Mouse (Mus musculus) kidney, embryonic 16.5 days (tissue): Measurements from ENCODE around the gene Tpx2. TPM values are rescaled to one million over a fixed set of nuclear protein-coding genes. Genes with fewer than 3 reads are reported as not detected.

Experiments used
- ATAC-seq: fragments of 200-750 bp; cut with Nextera tagmentation; 2 replicates; pipeline ENCODE4 v1.8.0; 2017; ENCODE audit warnings: moderate TSS enrichment; ENCODE audit not compliant: low FRiP score, low TSS enrichment
- H3K27ac ChIP-seq: fragments of 300-500 bp; sonication (generic); 2 replicates; pipeline ENCODE4 v1.5.1; 2014; ENCODE audit warnings: low read length
- H3K27me3 ChIP-seq: fragments of 300-500 bp; sonication (generic); 2 replicates; pipeline ENCODE4 v1.6.1; 2014; ENCODE audit warnings: low read length, control low read depth, mixed read lengths; ENCODE audit not compliant: insufficient read depth
- H3K36me3 ChIP-seq: fragments of 300-500 bp; sonication (generic); 2 replicates; pipeline ENCODE4 v1.6.1; 2014; ENCODE audit warnings: low read length, control low read depth, mixed read lengths; ENCODE audit not compliant: insufficient read depth
- H3K4me1 ChIP-seq: fragments of 300-500 bp; sonication (generic); 2 replicates; pipeline ENCODE4 v1.6.1; 2014; ENCODE audit warnings: low read length, control low read depth, mixed read lengths; ENCODE audit not compliant: insufficient read depth
- H3K4me2 ChIP-seq: fragments of 300-500 bp; sonication (generic); replicated peaks from 2 replicates; pipeline ENCODE4 v1.6.1; 2014; ENCODE audit warnings: low read depth, low read length
- H3K4me3 ChIP-seq: fragments of 300-500 bp; sonication (generic); 2 replicates; pipeline ENCODE4 v1.5.1; 2014; ENCODE audit warnings: mild to moderate bottlenecking, low read length
- H3K9ac ChIP-seq: fragments of 300-500 bp; sonication (generic); replicated peaks from 2 replicates; pipeline ENCODE4 v1.6.1; 2014; ENCODE audit warnings: low read length
- H3K9me3 ChIP-seq: fragments of 300-500 bp; sonication (generic); 2 replicates; pipeline ENCODE4 v1.6.1; 2016; ENCODE audit warnings: low read length, control low read depth
- WGBS: fragments of 180-500 bp; shearing (Covaris S2); extraction: QIAGEN DNeasy Blood & Tissue Kit; methylation state at CpG from one replicate; pipeline ENCODE4 v1.1.7; 2014; 5-methylcytosine and 5-hydroxymethylcytosine counted together
- polyA plus RNA-seq: library from polyadenylated mRNA; unstranded; fragments of >200 nt; fragmentation: Nextera tagmentation; extraction: Ambion mirVana; gene quantifications from 2 replicates; pipeline ENCODE4 v1.2.1, GENCODE M21; 2015

Gene Tpx2
- polyA plus RNA-seq, 1 experiment from 2014 or later: 83.9 TPM

GRCm38 (mm10) chr2:152827321-152828010 lies 20.3 kb upstream of the Tpx2 start:
- WGBS: 62% methylated on average over 8 of the region's 8 CpGs
- no peak for ATAC-seq
- Histone ChIP-seq H3K4me1 (peaks cover 62% of the 10 kb centered on the region), H3K9ac (peak overlapping the region; percentile 87), H3K9me3 (no peaks in the 10 kb centered on the region), H3K4me2 (peak overlapping the region; percentile 86), H3K4me3 (peak overlapping the region; percentile 74), H3K27me3 (no peaks in the 10 kb centered on the region), H3K27ac (peak overlapping the region; percentile 98), H3K36me3 (no peaks in the 10 kb centered on the region)

DNA sequence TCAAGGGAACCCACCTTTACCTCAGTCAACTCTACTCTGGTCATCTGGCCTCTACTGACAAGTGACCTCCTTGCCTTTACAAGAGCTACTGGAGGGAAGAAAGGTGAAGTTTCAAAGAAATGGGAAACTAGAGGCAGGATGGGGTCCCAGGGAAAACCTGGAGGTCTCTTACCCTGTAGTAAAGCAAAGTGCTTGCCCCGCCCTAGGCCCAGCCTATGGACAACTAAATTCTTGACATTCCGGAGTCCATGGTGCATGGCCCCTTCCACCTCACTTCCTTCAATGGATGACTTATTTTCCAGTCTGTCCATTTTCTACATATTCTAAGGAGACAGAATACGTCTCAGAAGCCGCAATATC lies 19.8 kb upstream of the Tpx2 start:
- H3K4me1 ChIP-seq: peaks cover 58% of the 10 kb centered on the region
- ATAC-seq: peak; percentile 44; the same call in 1 of the 2 replicates

DNA sequence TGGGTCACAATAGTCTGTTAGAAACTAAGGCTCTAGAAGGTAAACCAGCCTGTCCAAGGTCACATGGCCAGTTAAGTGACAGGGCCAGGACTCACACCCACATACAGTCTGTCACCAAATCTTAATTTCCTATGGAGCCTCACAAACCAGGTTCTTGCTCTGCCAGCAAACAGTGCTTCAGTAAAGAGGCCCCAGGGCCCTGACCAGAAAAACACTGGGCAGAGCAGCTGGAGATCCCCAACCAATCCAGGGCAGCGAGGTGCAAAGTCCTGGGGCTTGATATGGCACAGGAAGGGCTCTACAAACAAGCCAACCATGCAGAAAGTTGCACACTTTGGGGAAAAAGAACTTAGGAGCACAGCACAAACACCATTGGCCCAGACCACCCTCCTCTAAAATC lies 19.2 kb upstream of the Tpx2 start:
- H3K4me1 ChIP-seq: peaks cover 58% of the 10 kb centered on the region

More for the DNA sequence above, 19.8 kb upstream of the Tpx2 start:
- H3K27ac ChIP-seq: peak overlapping the region; percentile 98
- no peaks in the 10 kb centered on the region for H3K9me3 ChIP-seq
- peak overlapping the region; percentile 86 for H3K4me2 ChIP-seq
- H3K27me3 ChIP-seq: no peaks in the 10 kb centered on the region
- no peaks in the 10 kb centered on the region for H3K36me3 ChIP-seq
- 33% methylated on average over 4 of the region's 4 CpGs for WGBS
- peak overlapping the region; percentile 74 for H3K4me3 ChIP-seq
- H3K9ac ChIP-seq: peak overlapping the region; percentile 87

DNA sequence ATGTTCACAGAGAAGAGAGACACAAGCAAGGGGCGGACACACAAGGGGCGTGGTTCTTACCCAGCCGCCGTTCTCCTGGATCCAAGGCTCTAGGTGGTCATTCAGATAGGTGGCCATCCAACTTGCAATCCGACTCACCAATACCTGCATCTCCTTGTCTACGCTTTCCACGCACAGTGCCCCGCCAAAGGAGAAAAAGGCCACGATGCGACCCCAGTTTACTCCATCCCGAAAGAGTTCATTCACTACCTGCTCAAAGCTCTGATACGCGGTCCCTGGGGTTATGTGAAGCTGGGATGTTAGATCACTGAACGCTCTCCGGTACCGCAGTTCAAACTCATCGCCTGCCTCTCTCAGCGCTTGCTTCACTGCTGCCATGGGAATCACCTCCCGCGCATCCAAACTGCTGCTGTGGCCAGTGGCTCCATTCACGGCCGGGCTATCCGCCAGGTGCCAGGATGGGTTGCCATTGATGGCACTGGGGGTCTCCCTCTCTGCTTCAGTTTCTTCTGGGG lies 18.3 kb upstream of the Tpx2 start:
- H3K9me3 ChIP-seq: no peaks in the 10 kb centered on the region
- ATAC-seq: no peak
- peak overlapping the region; percentile 86 for H3K4me2 ChIP-seq
- peak overlapping the region; percentile 87 for H3K9ac ChIP-seq
- no peaks in the 10 kb centered on the region for H3K27me3 ChIP-seq
- peaks cover 54% of the 10 kb centered on the region for H3K4me1 ChIP-seq
- peak overlapping the region; percentile 74 for H3K4me3 ChIP-seq
- peak overlapping the region; percentile 98 for H3K27ac ChIP-seq
- WGBS: 54% methylated on average over 23 of the region's 23 CpGs
- H3K36me3 ChIP-seq: no peaks in the 10 kb centered on the region

More for the DNA sequence above, 19.2 kb upstream of the Tpx2 start:
- H3K27me3 ChIP-seq: no peaks in the 10 kb centered on the region
- H3K27ac ChIP-seq: peak overlapping the region; percentile 98
- peak overlapping the region; percentile 87 for H3K9ac ChIP-seq
- no peaks in the 10 kb centered on the region for H3K36me3 ChIP-seq
- peak overlapping the region; percentile 86 for H3K4me2 ChIP-seq
- H3K9me3 ChIP-seq: no peaks in the 10 kb centered on the region
- H3K4me3 ChIP-seq: peak overlapping the region; percentile 74
- WGBS: 18% methylated on average over 1 of the region's 1 CpGs
- ATAC-seq: no peak

DNA sequence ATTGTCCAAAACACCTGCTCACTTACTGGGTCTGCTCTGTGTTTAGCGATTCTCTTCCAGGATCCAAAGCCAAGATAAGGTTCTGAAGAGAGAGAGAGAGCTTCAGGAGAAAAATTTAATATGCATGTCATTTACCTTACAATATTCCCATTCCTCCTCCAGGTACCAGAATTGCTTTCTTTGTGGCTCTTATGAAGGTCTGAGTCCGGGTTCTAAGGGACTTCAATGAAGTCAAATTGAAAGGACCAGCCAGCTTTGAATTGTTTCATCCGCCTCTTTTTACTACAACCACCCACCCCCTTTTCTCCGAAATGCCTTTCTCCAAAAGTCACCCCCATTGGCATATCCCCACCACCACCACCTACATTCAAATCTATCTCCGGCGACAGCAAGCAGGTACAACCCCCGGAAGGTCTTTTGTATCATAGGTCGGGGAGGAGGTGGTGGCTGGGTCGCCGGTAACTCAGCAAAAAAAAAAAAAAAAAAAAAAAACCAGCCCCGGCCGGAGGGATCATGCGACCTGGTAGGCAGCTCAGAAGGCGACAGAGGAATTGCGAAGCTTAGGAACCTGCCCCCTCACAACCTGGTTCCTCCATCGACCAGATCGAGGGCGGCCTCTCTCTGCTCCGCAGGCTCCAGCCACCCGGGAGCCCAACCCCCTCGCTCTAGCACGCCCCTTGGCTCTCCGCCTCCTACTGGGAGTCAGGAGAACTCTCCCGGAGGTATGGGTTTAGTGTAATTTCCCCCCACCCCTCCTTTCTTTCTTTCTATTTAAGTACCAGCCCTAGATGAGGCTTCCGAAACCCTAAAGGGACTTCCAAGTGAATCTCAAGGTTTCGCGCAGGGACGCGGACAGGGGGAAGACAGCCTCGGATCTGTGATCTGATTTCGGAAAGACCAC lies 17.5 kb upstream of the Tpx2 start:
- Histone ChIP-seq H3K36me3 (no peaks in the 10 kb centered on the region), H3K4me3 (peak overlapping the region; percentile 74), H3K4me1 (peaks cover 47% of the 10 kb centered on the region), H3K4me2 (peak overlapping the region; percentile 86), H3K9me3 (no peaks in the 10 kb centered on the region), H3K27me3 (no peaks in the 10 kb centered on the region), H3K27ac (peak overlapping the region; percentile 98), H3K9ac (peak overlapping the region; percentile 87)
- WGBS: 2% methylated on average over 31 of the region's 31 CpGs
- ATAC-seq: peak; percentile 89

- WGBS: 0% methylated on average over 68 of the region's 74 CpGs
- Histone ChIP-seq H3K9me3 (no peaks in the 10 kb centered on the region), H3K4me3 (peak within 1 kb of the TSS; percentile 74), H3K4me1 (peaks cover 38% of the 10 kb centered on the region), H3K4me2 (peak within 1 kb of the TSS; percentile 86), H3K27me3 (no peaks in the 10 kb centered on the region), H3K9ac (peak within 1 kb of the TSS; percentile 87), H3K36me3 (no peaks in the 10 kb centered on the region), H3K27ac (peak within 1 kb of the TSS; percentile 98)
- ATAC-seq: peak; percentile 95
Observed at GRCm38 (mm10) chr2:152831019-152831878, 16.5 kb upstream of the Tpx2 start, which contains the start of gene Bcl2l1. Gene Bcl2l1, minus strand, starts transcription at chr2:152831728.

DNA sequence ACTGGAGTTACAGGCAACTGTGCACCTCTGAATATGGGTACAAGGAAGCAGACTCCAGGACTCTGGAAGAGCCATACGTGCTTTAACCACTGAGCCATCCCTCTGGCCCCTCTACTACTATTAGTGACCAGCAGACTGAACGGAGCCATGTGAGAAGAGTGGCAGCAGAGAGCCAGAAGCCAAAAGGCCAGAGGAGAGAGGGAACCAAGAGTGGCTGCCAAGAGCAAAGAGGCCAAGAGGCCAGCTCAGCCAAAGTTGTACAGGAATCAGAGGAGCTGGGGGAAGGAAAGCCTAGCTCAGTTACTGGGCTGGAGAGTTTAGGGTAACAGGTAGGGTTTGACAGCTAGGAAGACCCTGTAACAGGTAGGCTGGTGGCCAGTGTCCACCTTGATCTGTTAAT lies 8.5 kb upstream of the Tpx2 start:
- no peak overlapping the region for H3K4me2 ChIP-seq
- H3K36me3 ChIP-seq: no peaks in the 10 kb centered on the region
- ATAC-seq: no peak
- no peaks in the 10 kb centered on the region for H3K4me1 ChIP-seq
- no peak overlapping the region for H3K9ac ChIP-seq
- WGBS: 62% methylated on average over 2 of the region's 2 CpGs
- no peaks in the 10 kb centered on the region for H3K27me3 ChIP-seq
- no peaks in the 10 kb centered on the region for H3K9me3 ChIP-seq
- H3K27ac ChIP-seq: no peak overlapping the region
- H3K4me3 ChIP-seq: no peak overlapping the region

DNA sequence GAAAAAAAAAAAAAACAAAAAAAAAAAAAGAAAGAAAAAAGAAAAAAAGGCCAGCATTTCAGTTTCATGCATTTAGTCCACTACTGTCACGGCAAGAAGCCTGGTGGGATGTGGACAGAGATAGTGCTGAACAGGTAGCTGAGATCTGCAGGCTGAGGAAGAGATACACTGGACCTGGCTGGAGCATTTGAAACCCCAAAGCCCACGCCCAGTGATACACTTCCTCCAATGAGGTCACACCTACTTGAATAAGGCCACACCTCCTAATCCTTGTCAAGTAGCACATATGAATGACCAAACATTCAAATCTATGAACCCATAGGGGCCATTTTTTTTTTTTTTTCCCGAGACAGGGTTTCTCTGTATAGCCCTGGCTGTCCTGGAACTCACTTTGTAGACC lies 5.0 kb upstream of the Tpx2 start:
- Histone ChIP-seq H3K9ac (no peak overlapping the region), H3K4me3 (no peak overlapping the region), H3K4me2 (no peak overlapping the region), H3K27me3 (no peaks in the 10 kb centered on the region), H3K27ac (no peak overlapping the region), H3K9me3 (no peaks in the 10 kb centered on the region), H3K4me1 (no peaks in the 10 kb centered on the region), H3K36me3 (no peaks in the 10 kb centered on the region)
- 60% methylated on average over 3 of the region's 3 CpGs for WGBS
- no peak for ATAC-seq
